Mouse (Mus musculus) liver, postnatal 0 days (tissue): ENCODE measurements at regions not wholly inside any gene's neighbourhood (a gene's known extent, or its start where the extent isn't known, plus 50 kb on each side); places are given as distances from the start of the nearest gene placed in this dataset.

Experiments used
- ATAC-seq: fragments of 200-750 bp; cut with Nextera tagmentation; 2 replicates; pipeline ENCODE4 v1.8.0; 2017; ENCODE audit warnings: mild to moderate bottlenecking, moderate library complexity
- DNase-seq: peaks from one replicate; pipeline ENCODE4 v3.0.0-alpha.2; 2016
- H3K27ac ChIP-seq: fragments of 300-500 bp; sonication (generic); 2 replicates; pipeline ENCODE4 v1.5.1; 2014; ENCODE audit warnings: antibody characterized with exemption, moderate library complexity, mild to moderate bottlenecking, low read depth
- H3K27me3 ChIP-seq: fragments of 300-500 bp; sonication (generic); 2 replicates; pipeline ENCODE4 v1.6.1; 2014; ENCODE audit warnings: low read length, control low read depth, mixed read lengths; ENCODE audit not compliant: insufficient read depth
- H3K36me3 ChIP-seq: fragments of 300-500 bp; sonication (generic); replicated peaks from 2 replicates; pipeline ENCODE4 v1.6.1; 2014; ENCODE audit warnings: mild to moderate bottlenecking, control low read depth, low read length, moderate library complexity, mixed read lengths; ENCODE audit not compliant: insufficient read depth
- H3K4me1 ChIP-seq: fragments of 300-500 bp; sonication (generic); 2 replicates; pipeline ENCODE4 v1.6.1; 2014; ENCODE audit warnings: antibody characterized with exemption, mild to moderate bottlenecking, control low read depth; ENCODE audit not compliant: insufficient read depth
- H3K4me2 ChIP-seq: fragments of 300-500 bp; sonication (generic); 2 replicates; pipeline ENCODE4 v1.6.1; 2014; ENCODE audit warnings: low read depth, mild to moderate bottlenecking, low read length, moderate library complexity, mixed read lengths
- H3K4me3 ChIP-seq: fragments of 300-500 bp; sonication (generic); 2 replicates; pipeline ENCODE4 v1.5.1; 2014; ENCODE audit warnings: low read depth, low read length
- H3K9ac ChIP-seq: fragments of 300-500 bp; sonication (generic); replicated peaks from 2 replicates; pipeline ENCODE4 v1.6.1; 2014; ENCODE audit warnings: mild to moderate bottlenecking, moderate library complexity
- H3K9me3 ChIP-seq: fragments of 300-500 bp; sonication (generic); 2 replicates; pipeline ENCODE4 v1.6.1; 2016; ENCODE audit warnings: mild to moderate bottlenecking, control low read depth, low read length, mixed read lengths
- CTCF ChIP-seq: sonication (generic); IDR thresholded peaks from 2 replicates; pipeline ENCODE4 v1.5.1; 2016; ENCODE audit warnings: antibody characterized with exemption, low read depth
- EP300 ChIP-seq: IDR thresholded peaks from 2 replicates; pipeline ENCODE4 v1.6.1; 2016; ENCODE audit warnings: antibody characterized with exemption, low read depth, mild to moderate bottlenecking
- WGBS: fragments of 180-500 bp; shearing (Covaris S2); extraction: QIAGEN DNeasy Blood & Tissue Kit; methylation state at CpG from one replicate; pipeline ENCODE4 v1.1.7; 2014; ENCODE audit not compliant: insufficient replicate concordance; 5-methylcytosine and 5-hydroxymethylcytosine counted together

- H3K9me3 ChIP-seq = no peaks in the 10 kb centered on the region
- no peaks in the 10 kb centered on the region for H3K36me3 ChIP-seq
- H3K9ac ChIP-seq = no peak overlapping the region
- peaks cover 9% of the 10 kb centered on the region for H3K27me3 ChIP-seq
- DNase-seq = no peak
- ATAC-seq = no peak
- peak overlapping the region; percentile 44 for H3K4me2 ChIP-seq
- no peak overlapping the region for H3K27ac ChIP-seq
- 0 out of 2 replicates have a peak, but pooled peaks cover 4% of the 10 kb centered on the region for H3K4me1 ChIP-seq
- no peak for TF ChIP-seq EP300
- TF ChIP-seq CTCF = no peak
- no peak overlapping the region for H3K4me3 ChIP-seq
- WGBS = 3% methylated on average over 16 of the region's 16 CpGs
Measured at GRCm38 (mm10) chr16:91169829-91170228, 55.4 kb upstream of the Olig2 start.

DNA sequence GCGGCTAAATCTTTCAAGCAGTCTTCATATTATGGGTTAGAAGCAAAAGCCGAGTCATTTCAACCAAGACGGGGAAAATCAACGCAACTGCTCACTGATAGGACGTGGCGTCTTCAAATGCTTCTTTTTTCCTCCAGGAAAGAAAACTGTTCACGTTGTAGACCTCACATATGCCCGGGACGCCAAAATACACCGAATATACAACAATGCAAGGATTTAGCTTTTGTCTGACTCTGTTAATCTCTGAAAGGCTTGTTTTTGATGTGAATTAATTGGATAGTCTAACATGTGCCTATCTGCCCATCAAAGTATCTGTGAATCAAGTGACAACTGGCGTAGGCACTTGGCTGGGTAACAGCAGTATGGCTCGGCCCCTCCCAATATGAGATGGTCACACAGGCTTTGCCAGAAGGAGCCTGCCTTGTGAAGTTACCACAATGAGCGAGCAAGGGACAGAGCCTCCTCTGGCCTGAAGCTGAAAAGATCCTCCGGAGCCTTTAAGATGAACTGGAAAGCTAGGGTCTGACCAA is 53.3 kb upstream of the Olig2 start:
- Histone ChIP-seq H3K27ac (no peak overlapping the region), H3K9me3 (no peaks in the 10 kb centered on the region), H3K27me3 (peaks cover 9% of the 10 kb centered on the region), H3K9ac (no peak overlapping the region), H3K4me2 (no peak overlapping the region), H3K4me1 (0 out of 2 replicates have a peak, but pooled peaks cover 4% of the 10 kb centered on the region), H3K4me3 (no peak overlapping the region), H3K36me3 (no peaks in the 10 kb centered on the region)
- DNase-seq = no peak
- ATAC-seq = no peak
- 78% methylated on average over 14 of the region's 14 CpGs for WGBS
- TF ChIP-seq CTCF (no peak), EP300 (no peak)

GRCm38 (mm10) chr16:91172510-91172909 is 52.7 kb upstream of the Olig2 start:
- no peak for ATAC-seq
- H3K27ac ChIP-seq = no peak overlapping the region
- H3K4me3 ChIP-seq = no peak overlapping the region
- no peaks in the 10 kb centered on the region for H3K9me3 ChIP-seq
- WGBS = 83% methylated on average over 9 of the region's 9 CpGs
- DNase-seq = no peak
- no peak overlapping the region for H3K4me2 ChIP-seq
- H3K36me3 ChIP-seq = no peaks in the 10 kb centered on the region
- TF ChIP-seq EP300 = no peak
- TF ChIP-seq CTCF = no peak
- no peak overlapping the region for H3K9ac ChIP-seq
- H3K27me3 ChIP-seq = peaks cover 9% of the 10 kb centered on the region
- 0 out of 2 replicates have a peak, but pooled peaks cover 4% of the 10 kb centered on the region for H3K4me1 ChIP-seq

- Histone ChIP-seq H3K27ac (no peak overlapping the region), H3K27me3 (peaks cover 9% of the 10 kb centered on the region), H3K4me2 (no peak overlapping the region), H3K9ac (no peak overlapping the region), H3K4me1 (0 out of 2 replicates have a peak, but pooled peaks cover 4% of the 10 kb centered on the region), H3K36me3 (no peaks in the 10 kb centered on the region), H3K9me3 (no peaks in the 10 kb centered on the region), H3K4me3 (no peak overlapping the region)
- WGBS = 83% methylated on average over 15 of the region's 15 CpGs
- TF ChIP-seq EP300 (no peak), CTCF (no peak)
- ATAC-seq (no peak), DNase-seq (no peak)
Measured at GRCm38 (mm10) chr16:91173241-91173640, 52.0 kb upstream of the Olig2 start.

DNA sequence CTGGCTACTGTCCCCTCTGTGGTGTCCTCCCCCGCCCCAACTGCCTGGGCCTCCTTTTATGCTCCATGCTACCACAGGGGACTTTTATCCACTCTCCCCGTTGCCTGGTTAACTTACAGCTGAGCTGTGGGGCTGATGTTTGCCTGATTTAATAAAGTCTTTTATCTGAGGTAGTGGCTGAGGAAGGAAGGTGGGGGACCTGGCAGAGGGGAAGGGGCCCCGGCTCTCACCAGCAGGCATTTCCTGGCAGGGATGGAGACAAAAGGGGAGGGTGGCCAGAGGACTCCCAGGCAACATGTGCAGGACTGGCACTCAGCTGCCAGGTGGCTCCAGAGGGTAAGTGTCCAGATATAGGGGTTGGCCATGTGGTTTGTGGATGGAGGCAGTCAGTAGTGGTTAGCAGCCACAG is 51.4 kb upstream of the Olig2 start:
- 26% methylated on average over 3 of the region's 3 CpGs for WGBS
- H3K27me3 ChIP-seq = peaks cover 9% of the 10 kb centered on the region
- H3K4me2 ChIP-seq = no peak overlapping the region

DNA sequence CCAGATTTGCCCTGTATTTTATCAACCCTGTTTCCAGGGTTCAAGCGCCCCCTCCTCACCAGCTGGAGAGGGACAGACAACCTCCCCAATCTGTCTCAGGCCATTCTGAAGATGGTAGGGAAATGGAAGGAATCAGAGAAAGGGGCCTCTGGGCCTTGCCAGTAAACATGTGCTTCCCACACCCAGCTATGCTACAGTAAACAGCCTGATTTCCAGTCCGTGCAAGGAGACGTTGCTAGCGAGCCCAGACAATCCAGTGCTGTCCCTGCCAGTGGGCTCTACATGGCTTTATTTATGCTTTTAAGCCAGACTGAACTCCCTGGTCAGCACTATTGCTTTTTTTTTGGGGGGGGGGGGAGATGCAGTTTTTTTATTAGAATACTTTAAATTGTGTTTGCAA is 50.9 kb upstream of the Olig2 start:
- TF ChIP-seq CTCF (no peak), EP300 (no peak)
- Histone ChIP-seq H3K9ac (no peak overlapping the region), H3K27ac (no peak overlapping the region), H3K4me1 (0 out of 2 replicates have a peak, but pooled peaks cover 4% of the 10 kb centered on the region), H3K9me3 (no peaks in the 10 kb centered on the region), H3K4me3 (no peak overlapping the region), H3K4me2 (no peak overlapping the region), H3K27me3 (peaks cover 8% of the 10 kb centered on the region), H3K36me3 (no peaks in the 10 kb centered on the region)
- no peak for DNase-seq
- WGBS = 78% methylated on average over 4 of the region's 4 CpGs
- ATAC-seq = no peak

More for the DNA sequence above, 51.4 kb upstream of the Olig2 start:
- TF ChIP-seq EP300 (no peak), CTCF (no peak)
- DNase-seq (no peak), ATAC-seq (no peak)
- Histone ChIP-seq H3K27ac (no peak overlapping the region), H3K4me1 (0 out of 2 replicates have a peak, but pooled peaks cover 4% of the 10 kb centered on the region), H3K4me3 (no peak overlapping the region), H3K36me3 (no peaks in the 10 kb centered on the region), H3K9me3 (no peaks in the 10 kb centered on the region), H3K9ac (no peak overlapping the region)
